Mouse (Mus musculus): ENCODE measurements around the gene Ahcyl2.
"Not testable (repeated sequence)": the region's sequence is repeated elsewhere in the genome, so short reads cannot be mapped to it uniquely, and the experiment has no call there.

The Ahcyl2 gene

GRCm38 (mm10) chr6:29815634-29816033 is 47.8 kb downstream of the Ahcyl2 start:
- peak; percentile 24 for DNase-seq (ENCODE audit: low spot score)

DNA sequence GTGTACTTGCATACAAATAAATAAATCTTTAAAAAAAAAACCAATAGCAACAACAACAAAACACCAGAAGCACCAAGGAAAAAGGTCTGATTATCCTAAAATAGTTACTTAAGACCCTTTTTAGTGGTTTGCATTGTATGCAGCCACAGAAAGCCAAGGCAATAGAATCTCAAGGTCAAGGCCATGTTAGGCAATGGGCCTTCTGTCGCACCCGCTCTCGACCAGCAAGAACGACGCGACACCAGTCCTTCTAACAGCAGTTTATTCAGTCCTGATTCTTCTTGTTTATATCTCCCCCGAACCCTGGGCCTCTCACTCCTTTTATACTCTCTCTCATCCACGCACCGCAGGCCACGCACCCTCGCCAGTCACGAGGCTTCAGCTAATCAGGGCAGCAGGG is 48.6 kb downstream of the Ahcyl2 start:
- not testable (repeated sequence) for DNase-seq (ENCODE audit: low spot score)

GRCm38 (mm10) chr6:29819309-29819708 is 51.5 kb downstream of the Ahcyl2 start:
- DNase-seq (ENCODE audit: low spot score), result peak; percentile 81

- DNase-seq (ENCODE audit: low spot score), result peak; percentile 53
Measured at GRCm38 (mm10) chr6:29820314-29820713, 52.5 kb downstream of the Ahcyl2 start.

DNA sequence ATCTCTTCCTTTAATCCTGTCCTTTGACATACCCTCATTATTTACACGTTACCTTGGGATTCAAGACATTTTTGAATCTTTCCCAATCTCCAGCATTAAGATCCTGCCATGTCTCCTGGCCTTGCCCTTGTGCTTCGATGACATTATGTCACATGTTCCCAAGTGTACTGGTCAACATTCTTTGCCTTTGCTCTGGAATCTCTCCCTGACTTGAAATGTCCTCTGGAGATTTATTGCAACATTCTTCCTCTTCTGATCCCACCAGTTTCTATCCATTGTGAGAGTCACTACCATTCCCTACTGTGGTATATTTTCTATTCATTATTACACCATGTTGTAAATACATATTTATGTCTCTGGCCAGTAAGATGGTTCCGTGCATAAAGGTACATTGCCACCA is 53.1 kb downstream of the Ahcyl2 start:
- peak; percentile 72 for DNase-seq (ENCODE audit: low spot score)

DNA sequence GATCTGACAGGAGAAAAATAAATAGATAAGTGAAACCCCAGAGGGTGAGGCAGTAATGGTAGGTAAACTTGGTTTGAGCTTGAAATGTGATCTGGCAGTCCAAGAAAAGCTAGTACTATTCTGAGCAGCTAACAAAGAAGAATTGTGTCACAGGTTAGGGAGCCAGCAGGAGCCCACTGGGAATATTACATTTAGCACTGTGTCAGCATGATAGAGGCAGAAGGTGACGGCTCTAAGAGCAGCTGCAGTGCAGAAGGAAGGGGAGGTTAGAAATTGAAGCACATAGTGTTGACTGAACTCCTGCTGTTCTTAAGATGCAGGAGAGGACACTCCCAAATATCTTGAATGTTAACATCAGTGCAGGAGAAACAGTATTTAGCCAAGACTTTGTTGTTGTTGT is 54.0 kb downstream of the Ahcyl2 start:
- DNase-seq (ENCODE audit: low spot score), result peak; percentile 82

DNA sequence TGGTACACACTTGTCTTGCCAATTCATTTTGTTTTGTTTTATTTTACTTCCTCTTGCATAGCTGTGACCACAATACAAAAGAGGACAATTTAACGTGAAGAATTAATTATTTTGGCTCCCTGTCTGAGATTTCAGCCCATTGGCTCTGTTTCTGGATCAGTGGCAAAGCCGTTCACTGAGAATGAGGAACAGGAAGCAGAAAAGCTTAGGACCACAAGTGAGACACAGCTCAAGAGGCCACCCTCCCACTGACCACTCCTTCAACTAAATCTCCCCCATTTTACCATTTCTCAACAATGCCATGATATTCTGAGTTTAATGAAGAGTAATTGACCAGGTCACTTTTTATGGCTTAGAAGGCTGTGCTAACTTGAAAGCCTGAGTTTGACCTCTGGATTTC is 57.5 kb downstream of the Ahcyl2 start:
- DNase-seq (ENCODE audit: low spot score), result no peak

GRCm38 (mm10) chr6:29827291-29828242 is 59.8 kb downstream of the Ahcyl2 start:
- no peak for DNase-seq (ENCODE audit: low spot score)

DNA sequence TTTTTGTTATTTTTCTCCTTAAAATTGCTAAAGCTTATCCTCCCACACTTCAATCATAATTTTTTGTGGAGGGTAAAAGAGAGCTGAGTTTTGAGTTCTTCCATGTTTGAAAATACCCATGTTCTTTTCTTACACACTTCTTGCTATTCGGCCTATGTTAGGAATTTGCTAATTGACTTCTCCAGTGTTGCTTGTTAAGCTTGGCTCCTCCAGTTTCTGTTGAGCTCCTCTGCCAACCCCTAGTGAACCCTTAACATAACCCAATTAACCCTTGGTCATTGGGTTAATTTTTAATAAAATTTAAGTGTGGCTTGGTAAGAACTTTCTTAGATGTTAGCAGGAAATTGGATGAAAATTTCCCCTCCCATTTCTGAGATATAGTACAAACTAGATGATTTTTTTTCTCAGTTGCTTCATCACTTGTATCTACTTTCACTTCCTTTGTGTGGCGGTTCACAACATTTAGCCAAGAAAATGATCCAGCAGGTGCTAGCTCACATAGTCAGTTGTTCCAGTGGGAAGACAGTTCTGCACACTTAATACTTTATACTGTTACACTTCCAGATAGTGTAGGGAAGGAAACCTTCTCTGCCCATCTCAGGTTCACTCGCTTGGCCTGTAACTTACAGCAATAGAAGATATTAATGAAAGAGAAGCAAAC is 60.9 kb downstream of the Ahcyl2 start:
- no peak for DNase-seq (ENCODE audit: low spot score)

DNA sequence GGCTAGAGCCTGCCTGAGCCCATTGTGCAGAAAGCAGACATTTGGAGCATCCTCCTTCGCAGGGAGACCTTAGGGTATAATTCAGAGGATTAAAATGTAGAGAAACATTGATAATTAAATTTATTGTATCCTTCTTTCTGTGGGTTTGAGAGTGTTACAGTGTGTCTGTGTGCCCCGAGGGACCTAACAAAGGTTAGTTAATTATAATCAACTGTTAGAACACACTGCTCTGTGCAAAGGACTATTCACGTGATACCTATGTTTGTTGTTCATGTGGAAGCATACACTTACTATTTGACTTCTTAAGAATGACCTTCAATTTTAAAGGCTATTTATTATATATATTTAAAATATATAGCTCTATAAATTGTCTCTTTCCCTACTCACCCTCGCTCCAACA is 64.5 kb downstream of the Ahcyl2 start:
- no peak for DNase-seq (ENCODE audit: low spot score)

GRCm38 (mm10) chr6:29833117-29833516 is 65.3 kb downstream of the Ahcyl2 start:
- DNase-seq (ENCODE audit: low spot score), result no peak

DNA sequence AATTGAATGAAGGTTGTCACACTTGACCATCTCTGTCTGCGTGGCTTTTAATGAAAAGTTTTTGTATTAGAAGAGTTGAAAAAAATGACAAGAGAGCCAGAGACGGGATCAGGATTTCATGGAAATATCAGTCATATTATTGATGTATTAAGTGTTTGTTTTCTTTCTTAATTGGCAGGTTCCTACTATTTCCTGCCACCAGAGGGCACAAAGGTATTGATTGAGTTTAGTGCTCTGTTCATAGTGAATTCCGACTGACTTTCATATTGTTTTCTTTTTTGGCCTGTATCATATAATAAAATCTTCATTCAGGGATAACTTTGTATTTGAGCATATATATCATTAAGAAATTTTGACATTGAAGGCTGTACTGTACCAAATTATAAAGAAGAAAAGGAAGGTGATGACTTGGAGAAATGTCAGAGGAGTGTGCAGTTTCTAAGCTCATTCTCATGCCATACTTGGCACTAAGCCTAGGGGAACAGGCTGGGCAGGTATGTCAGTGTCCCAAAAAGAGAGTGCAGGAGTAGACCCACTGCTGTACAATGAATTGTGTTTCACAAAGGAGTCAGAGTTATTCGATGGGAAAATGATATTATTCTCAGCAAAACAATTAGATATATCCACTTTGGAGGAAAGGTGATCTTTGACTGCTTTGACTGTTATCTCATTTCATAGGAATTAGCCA is 65.9 kb downstream of the Ahcyl2 start:
- peak; percentile 68 for DNase-seq (ENCODE audit: low spot score)

DNA sequence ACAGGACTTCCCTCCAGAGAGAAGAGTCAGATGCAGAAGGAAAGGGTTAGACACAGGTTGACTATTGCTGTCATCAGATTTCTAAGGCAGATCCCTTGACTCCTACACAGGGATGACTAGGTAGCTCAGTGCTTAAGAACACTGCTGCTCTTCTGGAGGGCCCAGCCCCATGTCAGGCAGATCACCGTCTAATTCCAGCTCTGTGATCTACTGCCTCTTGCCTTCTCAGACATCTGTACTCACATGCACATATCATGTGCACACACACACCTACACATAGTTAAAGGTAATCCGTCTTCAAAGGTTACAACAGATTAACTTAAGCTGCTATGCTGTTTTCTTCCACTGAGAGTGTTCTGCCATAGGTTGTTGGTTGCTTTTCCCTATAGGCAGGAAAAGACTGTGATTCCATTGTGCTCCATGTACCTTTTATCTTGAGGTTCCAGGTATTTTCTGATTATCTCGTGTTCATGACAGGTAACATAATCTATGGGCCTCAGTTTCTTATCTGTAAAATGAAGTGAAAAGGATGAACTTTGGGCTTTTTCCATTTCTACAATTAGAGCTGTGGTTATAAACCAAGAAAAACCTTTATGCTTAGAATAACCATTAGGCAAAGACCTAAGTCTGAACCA is 67.8 kb downstream of the Ahcyl2 start:
- DNase-seq (ENCODE audit: low spot score), result no peak

- DNase-seq (ENCODE audit: low spot score), result no peak
Measured at GRCm38 (mm10) chr6:29837579-29837978, 69.8 kb downstream of the Ahcyl2 start.

DNA sequence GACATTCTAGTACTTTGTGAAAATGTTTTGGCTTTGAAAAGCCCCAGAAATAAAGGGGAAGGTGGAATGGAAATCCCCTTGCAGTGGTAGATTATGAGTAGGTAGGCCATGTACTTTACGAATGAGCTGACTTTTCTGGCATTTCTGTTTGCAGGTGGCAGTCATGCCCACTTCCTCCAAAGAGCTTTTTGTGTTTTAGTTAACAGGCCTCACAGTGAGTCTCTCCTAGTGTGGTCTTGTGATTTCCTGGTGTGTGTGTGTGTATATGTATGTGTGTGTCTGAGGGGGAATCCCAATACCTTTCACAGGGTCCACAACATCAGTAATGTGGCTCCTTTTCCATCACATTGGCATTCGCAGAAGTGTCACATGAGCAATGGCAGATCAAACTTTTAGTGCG is 70.7 kb downstream of the Ahcyl2 start:
- DNase-seq (ENCODE audit: low spot score), result no peak

- DNase-seq (ENCODE audit: low spot score), result no peak
Measured at GRCm38 (mm10) chr6:29840008-29840407, 72.2 kb downstream of the Ahcyl2 start.

GRCm38 (mm10) chr6:29841461-29841860 is 73.7 kb downstream of the Ahcyl2 start:
- DNase-seq (ENCODE audit: low spot score), result peak; percentile 90

GRCm38 (mm10) chr6:29847643-29848166 is 79.9 kb downstream of the Ahcyl2 start:
- DNase-seq (ENCODE audit: low spot score), result no peak

DNA sequence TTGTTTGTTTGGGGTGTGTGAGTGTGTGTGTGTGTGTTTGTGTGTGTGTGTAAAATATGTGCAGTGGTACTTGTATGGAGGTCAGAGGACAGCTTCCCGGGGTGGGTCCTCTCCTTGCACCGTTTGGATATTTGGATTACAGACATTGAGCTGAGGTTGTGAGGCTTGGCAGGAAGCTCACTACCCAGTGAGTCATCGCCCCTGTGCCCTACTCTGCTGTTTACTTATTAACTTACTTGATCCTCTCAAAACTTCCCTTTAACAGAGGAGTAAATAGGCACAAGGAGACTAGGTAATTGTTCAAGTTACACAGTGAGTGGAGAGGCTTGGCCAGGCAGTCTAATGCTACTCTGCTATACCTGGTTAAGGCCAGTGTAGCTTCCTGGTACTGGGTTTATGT is 81.0 kb downstream of the Ahcyl2 start:
- peak; percentile 90 for DNase-seq (ENCODE audit: low spot score)

DNA sequence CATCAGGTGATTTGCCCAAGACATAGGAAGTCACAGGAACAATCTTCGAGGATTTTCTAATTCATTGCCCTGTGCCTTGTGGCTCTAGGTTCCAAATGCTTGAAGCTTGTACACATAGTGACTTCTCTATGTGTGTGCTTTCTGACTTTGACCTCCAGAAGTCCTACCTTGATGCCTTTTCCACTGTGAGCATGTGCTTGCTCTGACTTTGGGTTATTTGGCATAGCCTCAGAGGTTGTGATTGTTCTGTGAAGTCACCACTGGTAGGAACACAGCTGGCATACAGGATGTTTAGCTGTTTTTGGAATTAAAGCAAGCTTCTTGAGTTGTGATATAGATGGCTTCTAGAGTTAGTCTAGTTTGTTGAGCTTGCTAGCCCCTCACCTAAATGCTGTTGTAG is 82.3 kb downstream of the Ahcyl2 start:
- DNase-seq (ENCODE audit: low spot score), result no peak

GRCm38 (mm10) chr6:29850747-29851146 is 82.9 kb downstream of the Ahcyl2 start:
- no peak for DNase-seq (ENCODE audit: low spot score)

- DNase-seq (ENCODE audit: low spot score), result no peak
Measured at GRCm38 (mm10) chr6:29851873-29852272, 84.1 kb downstream of the Ahcyl2 start.

All from adipocyte (in vitro differentiated cells).